Mouse (Mus musculus) lung, postnatal 0 days (tissue): ENCODE data around the gene Igsf21.

ENCODE experiments used
- CTCF ChIP-seq: IDR thresholded peaks from 2 replicates; pipeline ENCODE4 v1.5.1; 2016; ENCODE audit warnings: antibody characterized with exemption, mild to moderate bottlenecking
- EP300 ChIP-seq: IDR thresholded peaks from 2 replicates; pipeline ENCODE4 v1.6.1; 2016; ENCODE audit warnings: antibody characterized with exemption, mild to moderate bottlenecking, control low read depth

GRCm38 (mm10) chr4:140066011-140066410, 180.6 kb downstream of the Igsf21 start:
- TF ChIP-seq CTCF: no peak
- no peak for TF ChIP-seq EP300
